Mouse (Mus musculus) naive thymus-derived CD4-positive, alpha-beta T cell, adult 2 months (primary cell): ENCODE data around the gene Atg9b.

Experiments
- DNase-seq: peaks from one replicate; pipeline ENCODE4 v3.0.0-alpha.2; 2011; ENCODE audit warnings: low read depth

Gene Atg9b

GRCm38 (mm10) chr5:24381988-24382387 is 10.0 kb downstream of the Atg9b start:
- DNase-seq: no peak

- DNase-seq: no peak
Observed at GRCm38 (mm10) chr5:24381486-24381885, 10.5 kb downstream of the Atg9b start.

- DNase-seq: no peak
Observed at GRCm38 (mm10) chr5:24380499-24380898, 11.4 kb downstream of the Atg9b start.

- no peak for DNase-seq
Observed at GRCm38 (mm10) chr5:24379501-24379900, 12.4 kb downstream of the Atg9b start.

- no peak for DNase-seq
Observed at GRCm38 (mm10) chr5:24378700-24379099, 13.2 kb downstream of the Atg9b start.

GRCm38 (mm10) chr5:24374666-24375328 is 17.1 kb downstream of the Atg9b start:
- DNase-seq: no peak

GRCm38 (mm10) chr5:24374216-24374615 is 17.7 kb downstream of the Atg9b start:
- no peak for DNase-seq

- DNase-seq: no peak
Observed at GRCm38 (mm10) chr5:24373807-24374206, 18.1 kb downstream of the Atg9b start.

GRCm38 (mm10) chr5:24369767-24370166 is 22.2 kb downstream of the Atg9b start:
- no peak for DNase-seq

GRCm38 (mm10) chr5:24366426-24366825 is 25.5 kb downstream of the Atg9b start:
- no peak for DNase-seq

- DNase-seq: no peak
Observed at GRCm38 (mm10) chr5:24365528-24365927, 26.4 kb downstream of the Atg9b start.

- DNase-seq: no peak
Observed at GRCm38 (mm10) chr5:24364963-24365362, 27.0 kb downstream of the Atg9b start.

- DNase-seq: no peak
Observed at GRCm38 (mm10) chr5:24364508-24364907, 27.4 kb downstream of the Atg9b start, which contains the start of gene Nos3. Nos3 (plus strand) TSS chr5:24364810.

GRCm38 (mm10) chr5:24364061-24364460 is 27.9 kb downstream of the Atg9b start:
- no peak for DNase-seq

- no peak for DNase-seq
Observed at GRCm38 (mm10) chr5:24363467-24363866, 28.5 kb downstream of the Atg9b start.

GRCm38 (mm10) chr5:24360792-24361454 is 31.0 kb downstream of the Atg9b start:
- DNase-seq: peak; percentile 93

- peak; percentile 95 for DNase-seq
Observed at GRCm38 (mm10) chr5:24357461-24357860, 34.5 kb downstream of the Atg9b start.

GRCm38 (mm10) chr5:24356764-24357163 is 35.2 kb downstream of the Atg9b start:
- DNase-seq: no peak

- DNase-seq: no peak
Observed at GRCm38 (mm10) chr5:24353327-24353726, 38.6 kb downstream of the Atg9b start.

GRCm38 (mm10) chr5:24352251-24352859 is 39.6 kb downstream of the Atg9b start:
- peak; percentile 27 for DNase-seq

GRCm38 (mm10) chr5:24351701-24352171 is 40.2 kb downstream of the Atg9b start:
- DNase-seq: peak; percentile 69

GRCm38 (mm10) chr5:24351278-24351677 is 40.7 kb downstream of the Atg9b start, which contains the start of gene Kcnh2:
Kcnh2 (minus strand) TSS chr5:24351604.
- DNase-seq: no peak
